Mouse (Mus musculus) urinary bladder, adult 2 months (tissue): ENCODE data around the gene Syngap1. TPM values are rescaled to one million over a fixed set of nuclear protein-coding genes. Genes with fewer than 3 reads are reported as not detected.

Source experiments
- DNase-seq: peaks from one replicate; pipeline ENCODE4 v3.0.0; 2022; ENCODE audit warnings: low spot score
- polyA plus RNA-seq: library from polyadenylated mRNA; depleted of rRNA; stranded (reverse); fragments of >200 nt; gene quantifications from 2 replicates; pipeline ENCODE4 v1.2.3, GENCODE M21; 2012

The Syngap1 gene
- polyA plus RNA-seq, 1 experiment, result 22.1 TPM

GRCm38 (mm10) chr17:26994410-26994809, 53.4 kb downstream of the Syngap1 start:
- no peak for DNase-seq

- no peak for DNase-seq
These were observed 54.0 kb downstream of the Syngap1 start for GRCm38 (mm10) chr17:26995006-26995405.

- no peak for DNase-seq
These were observed 54.5 kb downstream of the Syngap1 start for GRCm38 (mm10) chr17:26995562-26995961.

- DNase-seq, result no peak
These were observed 56.6 kb downstream of the Syngap1 start for GRCm38 (mm10) chr17:26997661-26998060.

GRCm38 (mm10) chr17:26998283-26998682, 57.2 kb downstream of the Syngap1 start:
- no peak for DNase-seq

GRCm38 (mm10) chr17:26999996-27000395, 58.9 kb downstream of the Syngap1 start:
- no peak for DNase-seq

- no peak for DNase-seq
These were observed 60.1 kb downstream of the Syngap1 start for GRCm38 (mm10) chr17:27001151-27001550.

GRCm38 (mm10) chr17:27001889-27002288, 60.8 kb downstream of the Syngap1 start:
- DNase-seq, result no peak

GRCm38 (mm10) chr17:27004431-27004830, 63.4 kb downstream of the Syngap1 start:
- DNase-seq, result no peak

GRCm38 (mm10) chr17:27004903-27005485, 63.9 kb downstream of the Syngap1 start:
- no peak for DNase-seq

GRCm38 (mm10) chr17:27005644-27006043, 64.6 kb downstream of the Syngap1 start:
- DNase-seq, result no peak

GRCm38 (mm10) chr17:27008277-27008676, 67.2 kb downstream of the Syngap1 start:
- no peak for DNase-seq

- DNase-seq, result no peak
These were observed 70.1 kb downstream of the Syngap1 start for GRCm38 (mm10) chr17:27011167-27011566.

GRCm38 (mm10) chr17:27011998-27012672, 71.1 kb downstream of the Syngap1 start:
- DNase-seq, result no peak

GRCm38 (mm10) chr17:27012909-27013308, 71.9 kb downstream of the Syngap1 start:
- no peak for DNase-seq

- peak; percentile 73 for DNase-seq
These were observed 76.8 kb downstream of the Syngap1 start for GRCm38 (mm10) chr17:27017564-27018499.

- no peak for DNase-seq
These were observed 77.6 kb downstream of the Syngap1 start for GRCm38 (mm10) chr17:27018555-27019196.

GRCm38 (mm10) chr17:27021076-27021475, 80.0 kb downstream of the Syngap1 start:
- DNase-seq, result no peak

- no peak for DNase-seq
These were observed 80.7 kb downstream of the Syngap1 start for GRCm38 (mm10) chr17:27021736-27022135.
